Mouse (Mus musculus): ENCODE data around the gene Usp16.
"Not testable (repeated sequence)": the region's sequence is repeated elsewhere in the genome, so short reads cannot be mapped to it uniquely, and the experiment has no call there.

DNA sequence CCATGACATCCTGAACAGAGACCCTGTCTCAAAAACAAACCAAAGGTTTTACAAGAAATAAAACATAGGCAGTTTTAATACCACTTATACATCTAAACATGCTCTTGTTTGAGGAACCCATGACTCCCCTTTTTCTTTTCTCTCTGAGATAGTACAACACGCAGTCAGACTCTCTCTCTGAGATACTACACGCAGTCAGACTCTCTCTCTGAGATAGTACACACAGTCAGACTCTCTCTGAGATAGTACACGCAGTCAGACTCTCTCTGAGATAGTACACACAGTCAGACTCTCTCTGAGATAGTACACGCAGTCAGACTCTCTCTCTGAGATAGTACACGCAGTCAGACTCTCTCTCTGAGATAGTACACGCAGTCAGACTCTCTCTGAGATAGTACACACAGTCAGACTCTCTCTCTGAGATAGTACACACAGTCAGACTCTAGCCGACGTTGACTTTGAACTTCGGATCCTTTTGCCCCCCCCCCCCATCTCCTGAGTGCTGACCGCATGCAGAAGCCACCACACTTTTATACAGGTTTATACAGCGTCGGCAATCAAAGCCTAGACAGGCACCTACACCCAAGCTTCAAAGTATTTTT, 37.8 kb downstream of the Usp16 start:
- TF ChIP-seq CTCF (IDR thresholded peaks at IDR 0.05; ENCODE audit: extremely low read depth, insufficient read depth, insufficient read length, insufficient replicate concordance); POLR2A (IDR thresholded peaks at IDR 0.05; ENCODE audit: low read depth, low read length): not testable (repeated sequence)

Data from spleen, adult 2 months (tissue).